Mouse (Mus musculus) heart, embryonic 16.5 days (tissue): ENCODE measurements around the gene Ccn1. TPM values are rescaled to one million over a fixed set of nuclear protein-coding genes. Genes with fewer than 3 reads are reported as not detected.

Source experiments
- ATAC-seq: fragments of 200-750 bp; cut with Nextera tagmentation; replicated peaks from 2 replicates; pipeline ENCODE4 v1.8.0; 2017; ENCODE audit warnings: moderate number of reproducible peaks; ENCODE audit not compliant: insufficient read depth, low FRiP score; ENCODE audit errors: extremely low read depth
- H3K27ac ChIP-seq: fragments of 300-500 bp; sonication (generic); 2 replicates; pipeline ENCODE4 v1.5.1; 2014; ENCODE audit warnings: mild to moderate bottlenecking, low read length, control low read depth, moderate library complexity
- H3K27me3 ChIP-seq: fragments of 300-500 bp; sonication (generic); 2 replicates; pipeline ENCODE4 v1.6.1; 2014; ENCODE audit warnings: low read length, mixed read lengths; ENCODE audit not compliant: control insufficient read depth, insufficient read depth
- H3K36me3 ChIP-seq: fragments of 300-500 bp; sonication (generic); 2 replicates; pipeline ENCODE4 v1.6.1; 2014; ENCODE audit not compliant: control insufficient read depth, insufficient read depth
- H3K4me1 ChIP-seq: fragments of 300-500 bp; sonication (generic); 2 replicates; pipeline ENCODE4 v1.6.1; 2014; ENCODE audit warnings: low read length, mixed read lengths; ENCODE audit not compliant: control insufficient read depth, insufficient read depth
- H3K4me2 ChIP-seq: fragments of 300-500 bp; sonication (generic); 2 replicates; pipeline ENCODE4 v1.6.1; 2014; ENCODE audit warnings: low read depth, mild to moderate bottlenecking, control low read depth, low read length
- H3K4me3 ChIP-seq: fragments of 300-500 bp; sonication (generic); 2 replicates; pipeline ENCODE4 v1.5.1; 2014; ENCODE audit warnings: mild to moderate bottlenecking, control low read depth, low read length
- H3K9ac ChIP-seq: fragments of 300-500 bp; sonication (generic); 2 replicates; pipeline ENCODE4 v1.6.1; 2014; ENCODE audit warnings: low read length, control low read depth
- H3K9me3 ChIP-seq: fragments of 300-500 bp; sonication (generic); replicated peaks from 2 replicates; pipeline ENCODE4 v1.6.1; 2016; ENCODE audit warnings: low read length; ENCODE audit not compliant: control insufficient read depth
- WGBS: fragments of 180-500 bp; shearing (Covaris S2); extraction: QIAGEN DNeasy Blood & Tissue Kit; methylation state at CpG from one replicate; pipeline ENCODE4 v1.1.7; 2014; 5-methylcytosine and 5-hydroxymethylcytosine counted together
- polyA plus RNA-seq: library from polyadenylated mRNA; unstranded; fragments of >200 nt; fragmentation: Nextera tagmentation; extraction: Ambion mirVana; gene quantifications from 2 replicates; pipeline ENCODE4 v1.2.1, GENCODE M21; 2015

Ccn1 gene
- polyA plus RNA-seq, 1 experiment from 2014 or later, result 55.4 TPM

- H3K4me1 ChIP-seq, result no peaks in the 10 kb centered on the region
- no peak overlapping the region for H3K27ac ChIP-seq
- H3K9me3 ChIP-seq, result 0 out of 2 replicates have a peak, but pooled peaks cover 2% of the 10 kb centered on the region
- ATAC-seq, result no peak
- peaks cover 47% of the 10 kb centered on the region for H3K36me3 ChIP-seq
- no peak overlapping the region for H3K9ac ChIP-seq
- H3K4me3 ChIP-seq, result no peak overlapping the region
- H3K27me3 ChIP-seq, result no peaks in the 10 kb centered on the region
- 62% methylated on average over 6 of the region's 6 CpGs for whole genome bisulfite sequencing
- H3K4me2 ChIP-seq, result no peak overlapping the region
Measured at GRCm38 (mm10) chr3:145600801-145601200, 49.0 kb downstream of the Ccn1 start.

GRCm38 (mm10) chr3:145599059-145599458, 50.7 kb downstream of the Ccn1 start:
- Histone ChIP-seq H3K4me2 (no peak overlapping the region), H3K27ac (no peak overlapping the region), H3K4me3 (no peak overlapping the region), H3K27me3 (no peaks in the 10 kb centered on the region), H3K36me3 (peaks cover 46% of the 10 kb centered on the region), H3K4me1 (no peaks in the 10 kb centered on the region), H3K9me3 (0 out of 2 replicates have a peak, but pooled peaks cover 2% of the 10 kb centered on the region), H3K9ac (no peak overlapping the region)
- WGBS, result 92% methylated on average over 7 of the region's 7 CpGs
- no peak for ATAC-seq

Other genes starting within 250 kb of the Ccn1 start
- gene Znhit6, start 73.8 kb downstream of the Ccn1 start, polyA plus RNA-seq, result 19.3 and 25.4 TPM in 2 replicates
- 17.4 and 22.2 TPM in 2 replicates for gene Ddah1, start 108.7 kb upstream of the Ccn1 start, polyA plus RNA-seq